Mouse (Mus musculus) thymus, adult 2 months (tissue): ENCODE results near the gene Tyms. TPM values are rescaled to one million over a fixed set of nuclear protein-coding genes. Genes with fewer than 3 reads are reported as not detected.

Source experiments
- DNase-seq: peaks from one replicate; pipeline ENCODE4 v3.0.0; 2021
- H3K27ac ChIP-seq: fragments of 200-500 bp; 2 replicates; pipeline ENCODE4 v1.5.1; 2012; ENCODE audit warnings: low read length, control low read depth; ENCODE audit not compliant: control insufficient read depth, insufficient read depth
- H3K27me3 ChIP-seq: fragments of 200-500 bp; 2 replicates; pipeline ENCODE4 v1.6.1; 2012; ENCODE audit warnings: mild to moderate bottlenecking, low read length, moderate library complexity, mixed read lengths; ENCODE audit not compliant: control insufficient read depth, insufficient read depth
- H3K36me3 ChIP-seq: fragments of 200-500 bp; 2 replicates; pipeline ENCODE4 v1.6.1; 2012; ENCODE audit warnings: mild to moderate bottlenecking, low read length, moderate library complexity; ENCODE audit not compliant: control insufficient read depth, insufficient read depth
- H3K4me1 ChIP-seq: fragments of 200-500 bp; replicated peaks from 2 replicates; pipeline ENCODE4 v1.6.1; 2012; ENCODE audit warnings: low read length; ENCODE audit not compliant: control insufficient read depth, insufficient read depth
- H3K4me3 ChIP-seq: fragments of 200-500 bp; 2 replicates; pipeline ENCODE4 v1.5.1; 2012; ENCODE audit warnings: mild to moderate bottlenecking, low read length, control low read depth, moderate library complexity; ENCODE audit not compliant: control insufficient read depth, insufficient read depth
- CTCF ChIP-seq: fragments of 200-500 bp; IDR thresholded peaks from 2 replicates; pipeline ENCODE4 v1.5.1; 2012; ENCODE audit warnings: mild to moderate bottlenecking, control low read depth, low read length, moderate library complexity, borderline replicate concordance; ENCODE audit not compliant: control insufficient read depth, poor library complexity, insufficient read depth; ENCODE audit errors: extremely low read depth
- POLR2A ChIP-seq: fragments of 200-500 bp; IDR thresholded peaks from 2 replicates; pipeline ENCODE4 v1.6.1; 2012; ENCODE audit warnings: mild to moderate bottlenecking, low read length, control low read depth, moderate library complexity; ENCODE audit not compliant: control insufficient read depth, poor library complexity, insufficient read depth; ENCODE audit errors: extremely low read depth
- WGBS: fragments of 180-500 bp; shearing (Covaris S2); methylation state at CpG from one replicate; pipeline ENCODE4 v1.1.7; 2018; 5-methylcytosine and 5-hydroxymethylcytosine counted together
- polyA plus RNA-seq: library from polyadenylated mRNA; depleted of rRNA; stranded (reverse); fragments of >200 nt; gene quantifications from 2 replicates; pipeline ENCODE4 v1.2.3, GENCODE M21; 2012; rRNA removed

Gene Tyms
- 130 and 174 TPM in 2 replicates for polyA plus RNA-seq

- no peaks in the 10 kb centered on the region for H3K27me3 ChIP-seq
- H3K4me3 ChIP-seq: peak within 1 kb of the TSS; percentile 67
- no peak within 1 kb of the TSS for H3K27ac ChIP-seq
- peaks cover 16% of the 10 kb centered on the region for H3K36me3 ChIP-seq
- H3K4me1 ChIP-seq: peaks cover 4% of the 10 kb centered on the region
- TF ChIP-seq POLR2A (0 out of 2 replicates have a peak, but pooled peaks have one; percentile 28), CTCF (no peak)
- under 1% methylated on average over 45 of the region's 45 CpGs for WGBS
- peak; percentile 82 for DNase-seq
Measured at GRCm38 (mm10) chr5:30072825-30073821, at the start of gene Tyms. Gene Tyms, minus strand, starts transcription at chr5:30073617.

GRCm38 (mm10) chr5:30122481-30122880, 49.1 kb upstream of the Tyms start:
- Histone ChIP-seq H3K27ac (no peak overlapping the region), H3K27me3 (no peaks in the 10 kb centered on the region), H3K4me1 (no peaks in the 10 kb centered on the region), H3K36me3 (peaks cover 68% of the 10 kb centered on the region), H3K4me3 (no peak overlapping the region)
- DNase-seq: no peak
- WGBS: 98% methylated on average over 6 of the region's 6 CpGs
- TF ChIP-seq CTCF: no peak
- TF ChIP-seq POLR2A: no peak

- H3K36me3 ChIP-seq: peaks cover 56% of the 10 kb centered on the region
- H3K27me3 ChIP-seq: no peaks in the 10 kb centered on the region
- H3K4me1 ChIP-seq: no peaks in the 10 kb centered on the region
- DNase-seq: no peak
- H3K4me3 ChIP-seq: no peak overlapping the region
- WGBS: 92% methylated on average over 7 of the region's 7 CpGs
- TF ChIP-seq POLR2A (no peak), CTCF (no peak)
- H3K27ac ChIP-seq: no peak overlapping the region
Measured at GRCm38 (mm10) chr5:30120106-30120505, 46.7 kb upstream of the Tyms start.

- peaks cover 46% of the 10 kb centered on the region for H3K36me3 ChIP-seq
- 91% methylated on average over 6 of the region's 6 CpGs for WGBS
- DNase-seq: no peak
- H3K4me1 ChIP-seq: peaks cover 6% of the 10 kb centered on the region
- H3K27me3 ChIP-seq: peaks cover 2% of the 10 kb centered on the region; the same call in 1 of the 2 replicates
- no peak overlapping the region for H3K27ac ChIP-seq
- TF ChIP-seq POLR2A: no peak
- no peak for TF ChIP-seq CTCF
- no peak overlapping the region for H3K4me3 ChIP-seq
Measured at GRCm38 (mm10) chr5:30119163-30119562, 45.7 kb upstream of the Tyms start.

GRCm38 (mm10) chr5:30118018-30118417, 44.6 kb upstream of the Tyms start:
- peaks cover 2% of the 10 kb centered on the region; the same call in 1 of the 2 replicates for H3K27me3 ChIP-seq
- peaks cover 37% of the 10 kb centered on the region for H3K36me3 ChIP-seq
- TF ChIP-seq POLR2A: no peak
- no peak for TF ChIP-seq CTCF
- no peak overlapping the region for H3K27ac ChIP-seq
- 91% methylated on average over 1 of the region's 1 CpGs for WGBS
- H3K4me3 ChIP-seq: no peak overlapping the region
- peaks cover 12% of the 10 kb centered on the region for H3K4me1 ChIP-seq
- DNase-seq: no peak

GRCm38 (mm10) chr5:30115718-30116117, 42.3 kb upstream of the Tyms start:
- H3K36me3 ChIP-seq: peaks cover 20% of the 10 kb centered on the region
- H3K27me3 ChIP-seq: peaks cover 2% of the 10 kb centered on the region; the same call in 1 of the 2 replicates
- no peak for TF ChIP-seq CTCF
- TF ChIP-seq POLR2A: no peak
- 55% methylated on average over 10 of the region's 10 CpGs for WGBS
- no peak for DNase-seq
- H3K27ac ChIP-seq: no peak overlapping the region
- no peak overlapping the region for H3K4me3 ChIP-seq
- H3K4me1 ChIP-seq: peaks cover 12% of the 10 kb centered on the region
